Mouse (Mus musculus) brain, embryonic 14.5 days (tissue): Measurements from ENCODE around the gene Camta1.

Experiments
- CTCF ChIP-seq: fragments of 200-500 bp; IDR thresholded peaks from 2 replicates; pipeline ENCODE4 v1.5.1; 2012; ENCODE audit warnings: inconsistent platforms, mild to moderate bottlenecking, moderate library complexity, borderline replicate concordance; ENCODE audit not compliant: insufficient read depth, insufficient read length; ENCODE audit errors: extremely low read depth
- POLR2A ChIP-seq: fragments of 200-500 bp; IDR thresholded peaks from 2 replicates; pipeline ENCODE4 v1.6.1; 2012; ENCODE audit warnings: mild to moderate bottlenecking, inconsistent platforms, borderline replicate concordance; ENCODE audit not compliant: poor library complexity, insufficient read depth, insufficient read length, severe bottlenecking; ENCODE audit errors: extremely low read depth

GRCm38 (mm10) chr4:151568887-151569286 is 292.8 kb downstream of the Camta1 start:
- TF ChIP-seq CTCF: no peak
- no peak for TF ChIP-seq POLR2A
